Mouse (Mus musculus) R1 (cell line): ENCODE measurements at regions not wholly inside any gene's neighbourhood (a gene's known extent, or its start where the extent isn't known, plus 50 kb on each side); places are given as distances from the start of the nearest gene placed in this dataset.

Experiments used
- DNase-seq: peaks from one replicate; pipeline ENCODE4 v3.0.0-alpha.2; 2018; ENCODE audit warnings: low read depth, low spot score

GRCm38 (mm10) chr8:60372681-60373398 is 130.2 kb downstream of the Gm10283 start:
- DNase-seq, result no peak

GRCm38 (mm10) chr8:60348291-60348690 is 154.7 kb downstream of the Gm10283 start:
- no peak for DNase-seq

GRCm38 (mm10) chr8:60345830-60346420 is 157.1 kb downstream of the Gm10283 start:
- DNase-seq, result peak; percentile 50

- no peak for DNase-seq
Observed at GRCm38 (mm10) chr8:60315478-60315877, 187.5 kb downstream of the Gm10283 start.

- no peak for DNase-seq
Observed at GRCm38 (mm10) chr8:60313977-60314854, 188.8 kb downstream of the Gm10283 start.

GRCm38 (mm10) chr8:60310136-60310535 is 192.9 kb downstream of the Gm10283 start:
- DNase-seq, result no peak

GRCm38 (mm10) chr8:60301282-60301681 is 201.7 kb downstream of the Gm10283 start:
- no peak for DNase-seq

GRCm38 (mm10) chr8:60277211-60277801 is 225.7 kb downstream of the Gm10283 start:
- DNase-seq, result no peak

GRCm38 (mm10) chr8:60250341-60250740 is 252.7 kb downstream of the Gm10283 start:
- DNase-seq, result peak; percentile 3

GRCm38 (mm10) chr8:60249704-60250103 is 253.3 kb downstream of the Gm10283 start:
- DNase-seq, result peak; percentile 80

GRCm38 (mm10) chr8:60247601-60248000 is 255.4 kb downstream of the Gm10283 start:
- no peak for DNase-seq

GRCm38 (mm10) chr8:60241366-60241765 is 261.6 kb downstream of the Gm10283 start:
- DNase-seq, result no peak

- DNase-seq, result no peak
Observed at GRCm38 (mm10) chr8:60220946-60221345, 282.1 kb downstream of the Gm10283 start.

- no peak for DNase-seq
Observed at GRCm38 (mm10) chr8:60195641-60196040, 307.4 kb downstream of the Gm10283 start.

GRCm38 (mm10) chr8:60167716-60168272 is 335.2 kb downstream of the Gm10283 start:
- DNase-seq, result no peak
